Mouse (Mus musculus) midbrain, embryonic 15.5 days (tissue): Measurements from ENCODE around the gene Cx3cr1. TPM values are rescaled to one million over a fixed set of nuclear protein-coding genes. Genes with fewer than 3 reads are reported as not detected.

Experiments
- ATAC-seq: fragments of 200-750 bp; cut with Nextera tagmentation; replicated peaks from 2 replicates; pipeline ENCODE4 v1.8.0; 2017; ENCODE audit warnings: moderate TSS enrichment
- H3K27ac ChIP-seq: fragments of 300-500 bp; sonication (generic); 2 replicates; pipeline ENCODE4 v1.5.1; 2015; ENCODE audit warnings: mild to moderate bottlenecking, inconsistent platforms
- H3K27me3 ChIP-seq: fragments of 300-500 bp; sonication (generic); replicated peaks from 2 replicates; pipeline ENCODE4 v1.6.1; 2015; ENCODE audit warnings: inconsistent platforms
- H3K36me3 ChIP-seq: fragments of 300-500 bp; sonication (generic); replicated peaks from 2 replicates; pipeline ENCODE4 v1.6.1; 2015; ENCODE audit warnings: inconsistent platforms
- H3K4me1 ChIP-seq: fragments of 300-500 bp; sonication (generic); 2 replicates; pipeline ENCODE4 v1.6.1; 2015; ENCODE audit warnings: inconsistent platforms
- H3K4me2 ChIP-seq: fragments of 300-500 bp; sonication (generic); 2 replicates; pipeline ENCODE4 v1.6.1; 2015; ENCODE audit warnings: inconsistent platforms, mild to moderate bottlenecking, moderate library complexity
- H3K4me3 ChIP-seq: fragments of 300-500 bp; sonication (generic); 2 replicates; pipeline ENCODE4 v1.5.1; 2015; ENCODE audit warnings: mild to moderate bottlenecking, inconsistent platforms
- H3K9ac ChIP-seq: fragments of 300-500 bp; sonication (generic); 2 replicates; pipeline ENCODE4 v1.6.1; 2015; ENCODE audit warnings: mild to moderate bottlenecking, inconsistent platforms
- H3K9me3 ChIP-seq: fragments of 300-500 bp; sonication (generic); 2 replicates; pipeline ENCODE4 v1.6.1; 2016; ENCODE audit warnings: inconsistent platforms
- WGBS: fragments of 180-500 bp; shearing (Covaris S2); methylation state at CpG from one replicate; pipeline ENCODE4 v1.1.7; 2015; ENCODE audit warnings: mixed read lengths; 5-methylcytosine and 5-hydroxymethylcytosine counted together
- polyA plus RNA-seq: library from polyadenylated mRNA; unstranded; fragments of >200 nt; fragmentation: Nextera tagmentation; extraction: Ambion mirVana; gene quantifications from 2 replicates; pipeline ENCODE4 v1.2.1, GENCODE M21; 2015

Cx3cr1 gene
- polyA plus RNA-seq, 1 experiment from 2014 or later = 8.1 TPM

- Histone ChIP-seq H3K36me3 (no peaks in the 10 kb centered on the region), H3K4me2 (peak overlapping the region; percentile 93), H3K27me3 (peaks cover 28% of the 10 kb centered on the region), H3K27ac (no peak overlapping the region), H3K4me3 (peak overlapping the region; percentile 63), H3K9me3 (no peaks in the 10 kb centered on the region), H3K4me1 (peaks cover 31% of the 10 kb centered on the region), H3K9ac (peak overlapping the region; percentile 56)
- under 1% methylated on average over 73 of the region's 79 CpGs for WGBS
- peak; percentile 68 for ATAC-seq
Measured at GRCm38 (mm10) chr9:119983585-119984535, 85.8 kb downstream of the Cx3cr1 start.

GRCm38 (mm10) chr9:119982956-119983551 lies 86.6 kb downstream of the Cx3cr1 start:
- peaks cover 28% of the 10 kb centered on the region for H3K27me3 ChIP-seq
- no peaks in the 10 kb centered on the region for H3K36me3 ChIP-seq
- H3K9me3 ChIP-seq = no peaks in the 10 kb centered on the region
- H3K4me3 ChIP-seq = peak overlapping the region; percentile 63
- 0% methylated on average over 48 of the region's 48 CpGs for WGBS
- peaks cover 31% of the 10 kb centered on the region for H3K4me1 ChIP-seq
- H3K9ac ChIP-seq = peak overlapping the region; percentile 56
- H3K4me2 ChIP-seq = peak overlapping the region; percentile 93
- H3K27ac ChIP-seq = no peak overlapping the region
- no peak for ATAC-seq

- H3K4me3 ChIP-seq = peak overlapping the region; percentile 63; the same call in 1 of the 2 replicates
- H3K27me3 ChIP-seq = peaks cover 28% of the 10 kb centered on the region
- peak; percentile 44; the same call in 1 of the 2 replicates for ATAC-seq
- H3K4me1 ChIP-seq = peaks cover 31% of the 10 kb centered on the region
- H3K4me2 ChIP-seq = peak overlapping the region; percentile 93
- WGBS = 4% methylated on average over 11 of the region's 11 CpGs
- no peak overlapping the region for H3K9ac ChIP-seq
- no peaks in the 10 kb centered on the region for H3K36me3 ChIP-seq
- H3K9me3 ChIP-seq = no peaks in the 10 kb centered on the region
- H3K27ac ChIP-seq = no peak overlapping the region
Measured at GRCm38 (mm10) chr9:119982241-119982811, 87.4 kb downstream of the Cx3cr1 start.

GRCm38 (mm10) chr9:119981183-119982179 lies 88.2 kb downstream of the Cx3cr1 start:
- Histone ChIP-seq H3K27me3 (peaks cover 28% of the 10 kb centered on the region), H3K4me3 (no peak overlapping the region), H3K9ac (no peak overlapping the region), H3K9me3 (no peaks in the 10 kb centered on the region), H3K36me3 (no peaks in the 10 kb centered on the region), H3K27ac (peak overlapping the region; percentile 61), H3K4me1 (peaks cover 31% of the 10 kb centered on the region), H3K4me2 (peak overlapping the region; percentile 93)
- no peak for ATAC-seq
- WGBS = 4% methylated on average over 15 of the region's 16 CpGs

DNA sequence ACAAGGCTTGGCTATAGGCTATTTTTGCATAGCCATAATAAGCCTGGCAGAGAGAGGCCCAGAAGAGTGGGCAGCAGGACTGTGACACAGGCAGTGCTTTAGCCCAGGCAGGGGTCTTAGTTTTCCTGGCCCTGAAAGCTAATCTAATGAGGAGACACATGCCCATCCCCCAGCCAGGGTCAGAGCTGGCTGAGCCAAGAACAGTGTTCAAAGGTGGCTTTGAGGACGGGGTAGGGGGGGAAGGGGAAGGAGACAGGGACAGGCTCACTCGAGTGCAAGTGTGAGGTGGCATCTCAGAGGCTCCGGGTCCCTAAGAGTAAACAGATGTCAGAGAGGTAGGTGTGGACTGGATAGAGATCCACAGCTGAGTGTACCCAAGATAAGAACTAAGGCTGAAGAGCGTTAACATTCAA lies 88.9 kb downstream of the Cx3cr1 start:
- Histone ChIP-seq H3K27ac (0 out of 2 replicates have a peak overlapping the region, but pooled peaks have one; percentile 61), H3K4me3 (no peak overlapping the region), H3K27me3 (peaks cover 28% of the 10 kb centered on the region), H3K4me1 (peaks cover 31% of the 10 kb centered on the region), H3K4me2 (peak overlapping the region; percentile 93), H3K9me3 (no peaks in the 10 kb centered on the region), H3K9ac (no peak overlapping the region), H3K36me3 (no peaks in the 10 kb centered on the region)
- no peak for ATAC-seq
- 8% methylated on average over 4 of the region's 4 CpGs for WGBS

GRCm38 (mm10) chr9:119979749-119980148 lies 89.9 kb downstream of the Cx3cr1 start:
- peaks cover 24% of the 10 kb centered on the region for H3K27me3 ChIP-seq
- no peaks in the 10 kb centered on the region for H3K36me3 ChIP-seq
- H3K27ac ChIP-seq = no peak overlapping the region
- no peak for ATAC-seq
- peaks cover 31% of the 10 kb centered on the region for H3K4me1 ChIP-seq
- WGBS = 71% methylated on average over 2 of the region's 2 CpGs
- H3K9me3 ChIP-seq = no peaks in the 10 kb centered on the region
- no peak overlapping the region for H3K9ac ChIP-seq
- H3K4me3 ChIP-seq = no peak overlapping the region
- H3K4me2 ChIP-seq = no peak overlapping the region

DNA sequence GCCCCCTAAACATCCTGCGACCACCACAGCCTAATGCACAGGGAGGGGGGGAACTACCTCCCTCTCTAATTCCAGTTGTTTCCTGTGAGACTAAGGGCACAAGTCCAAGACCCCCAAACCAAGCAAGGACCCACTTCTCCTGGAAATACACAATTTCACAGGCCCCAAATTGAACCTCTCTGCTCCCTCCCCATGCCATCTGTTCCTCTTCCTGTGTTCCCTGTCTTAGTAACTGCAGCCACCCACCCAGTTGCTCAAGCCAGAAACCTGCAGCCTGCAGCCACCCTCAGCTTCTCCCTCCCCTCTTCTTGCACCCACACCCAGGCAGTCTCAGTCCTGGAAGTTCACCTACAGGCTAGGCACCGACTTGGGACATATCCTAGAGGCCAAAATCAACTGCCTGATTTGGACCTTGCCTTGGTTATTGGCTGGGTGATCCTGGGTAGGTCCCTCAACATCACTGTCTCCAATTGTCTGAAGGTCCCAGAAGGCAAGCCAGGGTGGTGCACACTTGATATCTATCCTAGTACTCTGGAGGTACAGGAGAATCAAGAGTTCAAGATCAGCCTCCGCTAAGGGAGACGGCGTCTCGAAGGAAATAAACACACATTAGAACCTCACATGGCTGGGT lies 90.8 kb downstream of the Cx3cr1 start:
- Histone ChIP-seq H3K9me3 (no peaks in the 10 kb centered on the region), H3K4me3 (no peak overlapping the region), H3K36me3 (no peaks in the 10 kb centered on the region), H3K9ac (no peak overlapping the region), H3K4me1 (peaks cover 31% of the 10 kb centered on the region), H3K27ac (no peak overlapping the region), H3K27me3 (peaks cover 16% of the 10 kb centered on the region), H3K4me2 (no peak overlapping the region)
- no peak for ATAC-seq
- WGBS = 83% methylated on average over 6 of the region's 6 CpGs

DNA sequence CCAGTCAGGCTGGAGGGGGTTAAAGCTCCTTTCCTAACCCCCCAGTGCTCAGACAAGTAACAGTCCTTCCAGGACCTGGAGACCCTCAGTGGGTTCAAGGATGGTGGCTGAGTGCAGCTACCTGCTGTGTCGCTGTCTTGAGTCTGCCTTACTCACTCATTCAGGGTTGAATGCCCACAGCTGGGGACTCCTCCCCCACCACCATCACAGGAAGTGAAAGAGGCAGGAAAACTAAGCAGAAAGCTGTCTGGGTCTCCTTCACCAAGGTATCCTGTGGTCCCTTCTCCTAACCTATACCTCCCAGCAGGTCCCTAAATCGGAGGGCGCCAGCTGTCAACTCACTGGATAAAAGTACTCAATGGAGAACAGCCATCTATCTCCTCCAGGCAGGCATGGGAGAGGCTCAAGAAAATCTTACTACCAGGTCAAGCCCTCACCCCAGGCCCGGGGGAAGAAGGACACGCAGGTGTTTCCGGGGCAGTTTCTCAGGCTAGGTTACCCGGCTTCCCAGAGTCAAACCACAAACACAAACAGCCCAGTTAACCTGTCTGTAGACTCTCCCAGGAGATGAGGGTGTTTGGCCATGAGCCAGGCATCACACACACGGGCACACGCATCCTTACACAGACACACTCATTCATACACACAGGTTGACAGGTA lies 91.4 kb downstream of the Cx3cr1 start:
- no peak overlapping the region for H3K27ac ChIP-seq
- peaks cover 11% of the 10 kb centered on the region for H3K27me3 ChIP-seq
- no peak for ATAC-seq
- H3K4me3 ChIP-seq = no peak overlapping the region
- no peak overlapping the region for H3K4me2 ChIP-seq
- 58% methylated on average over 9 of the region's 9 CpGs for WGBS
- H3K9me3 ChIP-seq = no peaks in the 10 kb centered on the region
- no peak overlapping the region for H3K9ac ChIP-seq
- H3K36me3 ChIP-seq = no peaks in the 10 kb centered on the region
- peaks cover 28% of the 10 kb centered on the region for H3K4me1 ChIP-seq

DNA sequence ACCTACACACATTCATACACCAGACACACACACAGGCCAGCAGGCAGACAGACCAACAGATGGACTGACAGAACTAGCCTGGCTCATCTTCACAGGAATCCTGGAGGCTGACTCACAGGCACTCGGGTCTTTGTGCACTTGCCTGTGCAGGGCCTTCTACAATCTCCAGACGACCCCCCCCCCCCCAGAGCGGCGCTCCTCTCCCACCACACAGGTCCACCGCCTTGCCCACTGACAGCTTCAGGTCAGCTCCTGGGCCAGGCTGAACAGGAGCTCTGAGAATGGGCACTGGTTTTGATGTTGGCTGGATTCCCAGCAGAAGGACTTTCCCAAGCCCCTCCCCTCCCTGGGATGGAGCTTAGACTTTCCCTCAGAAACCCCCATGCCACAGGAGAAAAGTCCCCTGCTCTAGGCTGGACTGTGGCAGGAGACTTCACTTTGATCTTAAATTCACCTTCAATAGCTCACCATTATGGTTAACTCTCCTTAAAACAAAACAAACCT lies 92.1 kb downstream of the Cx3cr1 start:
- Histone ChIP-seq H3K4me1 (peaks cover 21% of the 10 kb centered on the region), H3K9me3 (no peaks in the 10 kb centered on the region), H3K4me3 (no peak overlapping the region), H3K27me3 (peaks cover 4% of the 10 kb centered on the region), H3K27ac (no peak overlapping the region), H3K36me3 (no peaks in the 10 kb centered on the region), H3K9ac (no peak overlapping the region), H3K4me2 (no peak overlapping the region)
- no peak for ATAC-seq
- 35% methylated on average over 5 of the region's 5 CpGs for WGBS

DNA sequence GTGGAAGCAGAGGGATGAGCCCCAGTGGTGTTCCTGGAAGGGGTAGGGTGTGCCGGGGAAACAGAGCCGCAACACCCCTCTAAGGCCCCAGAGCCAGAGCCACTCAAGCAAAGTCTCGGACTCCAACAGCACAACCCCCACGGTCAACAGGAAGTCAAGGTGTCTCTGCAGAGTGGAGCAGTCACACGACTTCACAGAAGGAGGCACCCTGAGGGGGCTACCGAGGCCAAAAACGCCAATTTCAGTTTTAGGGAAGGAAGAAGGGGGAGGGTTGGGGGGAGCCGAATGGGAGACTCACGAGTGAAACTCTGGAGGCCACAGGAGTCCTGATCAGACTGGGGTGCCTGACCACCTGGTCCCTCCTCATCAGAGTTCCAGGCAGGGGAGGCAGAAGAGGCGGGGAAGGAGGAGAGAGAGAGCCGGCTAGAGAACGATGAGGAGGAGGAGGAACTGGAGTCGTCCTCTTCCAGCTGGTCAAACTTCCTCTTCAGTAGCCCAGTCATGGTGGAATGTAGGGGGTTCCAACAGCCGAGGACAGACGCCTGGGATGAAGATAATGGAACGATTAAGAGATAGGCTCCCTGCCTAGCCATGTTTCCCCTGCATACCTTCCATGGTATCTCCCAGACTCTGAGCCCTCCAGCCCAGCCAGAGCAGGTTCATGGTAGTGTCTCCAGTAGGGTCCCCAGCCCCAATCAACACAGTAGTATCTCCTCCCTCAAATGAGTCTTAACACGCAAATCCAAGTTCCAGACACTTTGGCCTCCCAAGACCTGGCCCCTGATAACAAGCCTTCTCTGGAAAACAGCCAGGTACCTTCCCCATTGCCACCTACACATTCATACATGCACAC lies 92.7 kb downstream of the Cx3cr1 start:
- WGBS = 62% methylated on average over 17 of the region's 17 CpGs
- no peak overlapping the region for H3K4me2 ChIP-seq

More for the DNA sequence above, 92.7 kb downstream of the Cx3cr1 start:
- Histone ChIP-seq H3K9ac (no peak overlapping the region), H3K4me3 (no peak overlapping the region), H3K36me3 (no peaks in the 10 kb centered on the region), H3K27me3 (no peaks in the 10 kb centered on the region; the same call in 1 of the 2 replicates), H3K27ac (no peak overlapping the region), H3K9me3 (no peaks in the 10 kb centered on the region), H3K4me1 (peaks cover 15% of the 10 kb centered on the region)
- ATAC-seq = no peak
